Mouse (Mus musculus) ES-E14 (cell line): ENCODE data around the gene Cyp26b1. TPM values are rescaled to one million over a fixed set of nuclear protein-coding genes. Genes with fewer than 3 reads are reported as not detected.

Source experiments
- DNase-seq: peaks from one replicate; pipeline ENCODE4 v3.0.0-alpha.2; 2013; ENCODE audit warnings: low read depth, low spot score
- H3K27ac ChIP-seq: 2 replicates; pipeline ENCODE4 v1.5.1; 2012; ENCODE audit warnings: low read depth, mild to moderate bottlenecking, low read length, moderate library complexity, mixed read lengths; ENCODE audit not compliant: poor library complexity, insufficient read depth, severe bottlenecking
- H3K36me3 ChIP-seq: 2 replicates; pipeline ENCODE4 v1.6.1; 2012; ENCODE audit warnings: mild to moderate bottlenecking, low read length, moderate library complexity, mixed read lengths; ENCODE audit not compliant: control insufficient read depth, poor library complexity, insufficient read depth, severe bottlenecking
- H3K4me1 ChIP-seq, 2 experiments: fragments of 150-350 bp in 1 of 2; sonication (generic) in 1 of 2; 2 replicates each; pipeline ENCODE4 v1.6.1; 2012; ENCODE audit warnings: low read length in 2 of 2, mild to moderate bottlenecking in 1 of 2, mixed read lengths in 1 of 2; ENCODE audit not compliant: control insufficient read depth in 2 of 2, insufficient read depth in 2 of 2, poor library complexity in 1 of 2
- H3K4me3 ChIP-seq, 2 experiments: fragments of 150-350 bp in 1 of 2; sonication (generic) in 1 of 2; 2 replicates each; pipeline ENCODE4 v1.5.1; 2012; ENCODE audit warnings: low read length in 2 of 2, low read depth in 1 of 2, mild to moderate bottlenecking in 1 of 2, mixed read lengths in 1 of 2; ENCODE audit not compliant: insufficient read depth in 1 of 2, poor library complexity in 1 of 2, severe bottlenecking in 1 of 2
- H3K9ac ChIP-seq: 2 replicates; pipeline ENCODE4 v1.6.1; 2012; ENCODE audit warnings: low read depth, mild to moderate bottlenecking, low read length, mixed read lengths; ENCODE audit not compliant: poor library complexity, insufficient read depth, severe bottlenecking
- H3K9me3 ChIP-seq: fragments of 150-350 bp; sonication (generic); 2 replicates; pipeline ENCODE4 v1.6.1; 2012; ENCODE audit warnings: low read depth, mild to moderate bottlenecking, low read length; ENCODE audit not compliant: control insufficient read depth, insufficient read depth
- CHD2 ChIP-seq: IDR thresholded peaks from 2 replicates; pipeline ENCODE4 v1.6.1; 2014; ENCODE audit warnings: mild to moderate bottlenecking, low read depth, low read length, inconsistent platforms
- HCFC1 ChIP-seq: IDR thresholded peaks from 2 replicates; pipeline ENCODE4 v1.6.1; 2012; ENCODE audit warnings: low read length, inconsistent platforms, borderline replicate concordance; ENCODE audit not compliant: insufficient read depth
- MAFK ChIP-seq: IDR thresholded peaks from 2 replicates; pipeline ENCODE4 v1.6.1; 2014; ENCODE audit warnings: mild to moderate bottlenecking, low read depth, low read length, inconsistent platforms; ENCODE audit not compliant: insufficient read depth
- ZC3H11A ChIP-seq: IDR thresholded peaks from 2 replicates; pipeline ENCODE4 v1.6.1; 2012; ENCODE audit warnings: low read depth, mild to moderate bottlenecking, inconsistent platforms, low read length, borderline replicate concordance
- ZNF384 ChIP-seq: IDR thresholded peaks from 2 replicates; pipeline ENCODE4 v1.6.1; 2012; ENCODE audit warnings: low read depth, low read length, inconsistent platforms
- in situ Hi-C, 2 experiments: fragments of 600-800 bp; cut with MboI; formaldehyde crosslinking; loops; one replicate each; pipeline ENCODE4 v1.15.1; 2025; ENCODE audit warnings: low sequenced_read_pairs in 2 of 2, inconsistent platforms in 1 of 2; ENCODE audit not compliant: unreplicated experiment in 2 of 2
- total RNA-seq: library from RNA; depleted of rRNA; stranded (reverse); fragments of 300-350 nt; gene quantifications from 2 replicates; pipeline ENCODE4 v1.2.3, GENCODE M21; 2012

The Cyp26b1 gene
- total RNA-seq, 1 experiment: 0.54 TPM

DNA sequence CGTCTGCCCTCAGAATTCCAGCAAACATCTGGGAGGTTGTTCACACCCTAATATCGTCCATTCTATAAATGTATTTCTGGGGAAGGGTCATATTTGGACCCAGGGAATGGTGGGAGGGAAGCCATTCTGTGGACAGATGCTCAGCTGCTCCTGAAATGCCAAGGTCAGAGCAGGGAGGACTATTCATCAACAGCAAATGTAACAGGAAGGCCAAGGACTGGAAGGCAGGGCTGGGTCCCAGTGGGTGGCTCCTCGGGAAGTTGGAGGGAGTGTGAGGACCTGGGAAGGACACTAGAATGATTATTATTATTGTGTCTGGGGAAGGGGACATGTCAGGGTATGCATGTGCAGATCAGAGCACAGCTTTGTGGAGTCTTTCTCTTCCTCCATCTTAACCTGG is 55.0 kb downstream of the Cyp26b1 start:
- no peaks in the 10 kb centered on the region for H3K9me3 ChIP-seq
- no peak overlapping the region for H3K9ac ChIP-seq
- no peak overlapping the region for H3K27ac ChIP-seq
- H3K36me3 ChIP-seq: no peaks in the 10 kb centered on the region
- TF ChIP-seq HCFC1 (no peak), MAFK (no peak)
- 0 out of 4 replicates have a peak, but pooled peaks cover 0 to 2% of the 10 kb centered on the region in 2 experiments for H3K4me1 ChIP-seq
- in situ Hi-C loops: no loop called here
- H3K4me3 ChIP-seq: no peak overlapping the region
- no peak for DNase-seq

DNA sequence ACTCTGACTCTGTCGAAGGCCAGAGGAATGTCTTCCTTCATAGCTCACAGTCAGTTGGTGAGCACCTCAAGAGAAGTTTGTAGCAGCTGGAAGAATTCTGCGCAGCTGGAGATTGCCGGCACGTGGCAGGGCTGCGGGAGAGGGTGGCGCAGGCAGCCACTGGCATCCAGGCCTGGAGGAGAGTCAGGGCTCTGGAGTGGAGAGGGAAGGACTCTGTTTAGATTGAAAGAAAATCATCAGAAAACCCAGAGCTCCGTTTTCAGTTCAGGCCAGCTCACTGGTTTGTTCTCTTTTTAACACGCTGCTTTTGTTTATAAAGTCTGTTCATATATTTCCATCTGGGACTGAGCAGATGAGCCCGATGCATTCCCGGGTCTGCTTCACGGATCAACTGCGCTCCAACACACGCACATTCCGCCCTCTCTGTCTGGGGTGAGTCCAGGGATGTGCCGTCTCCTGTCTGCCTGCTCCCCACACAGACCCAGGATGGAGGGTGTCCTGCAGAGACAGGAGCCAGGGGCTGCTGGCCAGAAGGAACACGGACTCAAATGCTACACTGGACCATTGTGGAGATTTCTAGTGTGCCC is 56.0 kb downstream of the Cyp26b1 start:
- TF ChIP-seq ZC3H11A (no peak), CHD2 (no peak)
- Histone ChIP-seq H3K9ac (no peak overlapping the region), H3K36me3 (no peaks in the 10 kb centered on the region), H3K27ac (no peak overlapping the region), H3K9me3 (no peaks in the 10 kb centered on the region), H3K4me3 (no peak overlapping the region), H3K4me1 (no peaks in the 10 kb centered on the region)
- no peak for DNase-seq
- in situ Hi-C loops: no loop called here

DNA sequence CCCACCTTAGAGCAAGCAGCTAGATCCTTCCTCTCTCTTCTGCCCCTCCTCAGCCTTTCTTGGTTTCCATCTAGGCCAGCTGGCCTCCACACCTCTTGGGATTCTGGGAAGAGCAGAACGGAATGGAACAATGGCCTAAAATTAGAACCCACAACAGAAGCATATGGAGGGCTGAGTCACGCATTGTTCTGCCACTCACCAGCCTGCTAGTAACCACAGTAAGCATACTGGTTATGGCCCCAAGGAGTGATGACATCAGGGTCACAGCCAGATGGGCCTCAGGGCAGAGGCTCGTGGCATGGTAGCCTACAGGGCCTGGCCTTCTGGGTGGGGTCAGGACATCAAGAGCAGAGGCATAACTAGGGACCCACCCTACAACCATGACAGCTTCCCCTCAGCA is 58.8 kb downstream of the Cyp26b1 start:
- Histone ChIP-seq H3K9me3 (no peaks in the 10 kb centered on the region), H3K4me1 (no peaks in the 10 kb centered on the region), H3K9ac (no peak overlapping the region), H3K36me3 (no peaks in the 10 kb centered on the region), H3K27ac (no peak overlapping the region), H3K4me3 (no peak overlapping the region)
- in situ Hi-C loops: no loop called here
- DNase-seq: no peak
- TF ChIP-seq ZC3H11A (no peak), ZNF384 (no peak)

DNA sequence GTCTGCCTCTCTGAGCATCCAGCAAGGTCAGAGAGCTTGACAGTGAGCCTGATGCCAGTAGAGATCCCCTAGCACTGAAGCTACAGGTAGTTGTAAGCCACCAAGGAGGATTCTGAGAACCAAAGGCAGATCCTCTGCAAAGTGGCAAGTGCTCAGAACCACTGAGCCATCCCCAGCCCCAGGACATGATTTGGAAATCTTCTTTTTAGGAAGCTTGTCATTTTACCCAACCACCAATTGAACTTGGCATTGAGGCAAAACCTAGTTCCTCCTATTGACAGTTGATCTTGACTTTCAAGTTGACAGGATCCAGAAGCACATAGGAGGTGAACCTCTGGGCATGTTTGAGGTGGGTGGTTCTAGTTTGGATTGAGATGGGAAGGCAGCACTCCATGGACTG is 63.8 kb downstream of the Cyp26b1 start:
- H3K27ac ChIP-seq: no peak overlapping the region
- no peak for DNase-seq
- no peak overlapping the region for H3K9ac ChIP-seq
- H3K4me1 ChIP-seq: no peaks in the 10 kb centered on the region
- H3K36me3 ChIP-seq: no peaks in the 10 kb centered on the region
- H3K4me3 ChIP-seq: no peak overlapping the region
- H3K9me3 ChIP-seq: no peaks in the 10 kb centered on the region
- in situ Hi-C loops: no loop called here
- TF ChIP-seq ZC3H11A (no peak), MAFK (no peak), HCFC1 (no peak), CHD2 (no peak), ZNF384 (no peak)

DNA sequence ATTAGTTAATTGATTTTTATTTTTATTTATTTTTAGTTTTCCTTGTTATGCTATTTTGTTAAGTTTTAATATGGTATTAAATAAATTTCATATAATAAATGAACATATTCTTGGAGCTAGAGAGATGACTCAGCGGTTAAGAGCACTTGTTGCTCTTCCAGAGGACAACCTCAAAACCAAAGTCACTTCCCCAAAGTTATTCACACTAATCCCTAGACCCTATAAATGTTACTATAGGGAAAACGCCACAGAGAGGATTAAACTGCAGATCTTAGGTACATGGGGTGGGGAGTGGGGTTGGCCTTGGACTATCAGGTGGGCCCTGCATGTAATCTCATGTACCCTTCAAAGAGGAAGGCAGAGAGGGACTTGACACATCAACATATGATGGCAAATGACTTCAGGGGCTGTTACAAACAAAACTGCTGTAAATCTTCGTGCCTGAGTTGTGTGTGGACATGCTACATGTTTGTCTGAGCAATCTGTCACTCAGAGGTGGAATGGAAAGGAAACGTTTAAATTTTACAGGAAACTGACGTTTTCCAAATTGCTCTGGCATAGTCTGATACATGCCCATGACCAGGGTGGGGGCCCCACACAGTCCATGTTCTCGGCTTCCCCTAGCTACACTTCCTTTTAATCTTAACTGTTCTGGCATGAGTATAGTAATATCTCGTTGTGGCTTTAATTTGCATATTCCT is 68.7 kb downstream of the Cyp26b1 start:
- TF ChIP-seq CHD2 (no peak), HCFC1 (no peak), ZNF384 (no peak), MAFK (no peak), ZC3H11A (no peak)
- no peaks in the 10 kb centered on the region for H3K9me3 ChIP-seq

More for the DNA sequence above, 68.7 kb downstream of the Cyp26b1 start:
- no peaks in the 10 kb centered on the region for H3K4me1 ChIP-seq
- no peak for DNase-seq
- no peak overlapping the region for H3K4me3 ChIP-seq
- H3K27ac ChIP-seq: no peak overlapping the region
- no peak overlapping the region for H3K9ac ChIP-seq
- no peaks in the 10 kb centered on the region for H3K36me3 ChIP-seq
- in situ Hi-C loops: no loop called here
